Mouse (Mus musculus): Measurements from ENCODE around the gene Srsf3. TPM values are rescaled to one million over a fixed set of nuclear protein-coding genes. Genes with fewer than 3 reads are reported as not detected.

Gene Srsf3
- polyA plus RNA-seq, 1 experiment from 2014 or later: 356 TPM

GRCm38 (mm10) chr17:29074085-29074484, 41.7 kb downstream of the Srsf3 start:
- Histone ChIP-seq H3K27ac (ENCODE audit: low read depth, low read length) (no peak overlapping the region), H3K9me3 (ENCODE audit: control insufficient read depth, low read length) (no peaks in the 10 kb centered on the region), H3K4me3 (ENCODE audit: low read length) (no peak overlapping the region), H3K36me3 (ENCODE audit: control insufficient read depth, insufficient read depth, low read length) (no peaks in the 10 kb centered on the region), H3K4me2 (ENCODE audit: low read length) (no peak overlapping the region), H3K9ac (ENCODE audit: low read depth, low read length) (no peak overlapping the region), H3K4me1 (ENCODE audit: control insufficient read depth, insufficient read depth, low read depth, low read length) (peaks cover 3% of the 10 kb centered on the region), H3K27me3 (replicated peaks; ENCODE audit: control insufficient read depth, insufficient read depth, low read length) (no peaks in the 10 kb centered on the region)
- ATAC-seq: no peak
- WGBS: 89% methylated on average over 13 of the region's 13 CpGs

DNA sequence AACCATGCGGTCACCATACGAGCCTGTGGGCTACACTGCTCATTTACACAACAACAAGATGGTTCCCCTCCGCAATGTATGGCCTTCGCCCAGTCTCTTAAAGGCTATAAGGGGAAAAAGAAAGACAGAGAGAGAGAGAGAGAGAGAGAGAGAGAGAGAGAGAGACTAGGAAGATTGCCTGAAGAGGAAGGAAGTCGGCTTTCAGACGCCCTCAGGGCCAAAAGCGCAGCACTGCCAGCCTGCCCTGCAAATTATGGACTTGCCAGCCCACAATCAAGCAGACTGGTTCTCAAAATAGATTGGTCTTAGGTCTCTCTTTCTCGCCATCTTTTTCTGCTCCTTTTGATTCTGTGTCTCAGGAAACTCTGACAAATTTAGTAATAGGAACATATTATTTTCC, 43.8 kb downstream of the Srsf3 start:
- Histone ChIP-seq H3K36me3 (ENCODE audit: control insufficient read depth, insufficient read depth, low read length) (no peaks in the 10 kb centered on the region), H3K4me2 (ENCODE audit: low read length) (no peak overlapping the region), H3K27me3 (replicated peaks; ENCODE audit: control insufficient read depth, insufficient read depth, low read length) (no peaks in the 10 kb centered on the region), H3K9ac (ENCODE audit: low read depth, low read length) (no peak overlapping the region), H3K4me3 (ENCODE audit: low read length) (no peak overlapping the region), H3K4me1 (ENCODE audit: control insufficient read depth, insufficient read depth, low read depth, low read length) (peaks cover 5% of the 10 kb centered on the region), H3K27ac (ENCODE audit: low read depth, low read length) (no peak overlapping the region), H3K9me3 (ENCODE audit: control insufficient read depth, low read length) (no peaks in the 10 kb centered on the region)
- ATAC-seq: no peak
- WGBS: 87% methylated on average over 8 of the region's 8 CpGs

- H3K4me2 ChIP-seq (ENCODE audit: low read length): peak overlapping the region; percentile 53
- H3K4me1 ChIP-seq (ENCODE audit: control insufficient read depth, insufficient read depth, low read depth, low read length): peaks cover 13% of the 10 kb centered on the region
- WGBS: 20% methylated on average over 14 of the region's 14 CpGs
- H3K9ac ChIP-seq (ENCODE audit: low read depth, low read length): peak overlapping the region; percentile 31
- peak; percentile 64; the same call in 1 of the 2 replicates for ATAC-seq
- 0 out of 2 replicates have a peak, but pooled peaks cover 3% of the 10 kb centered on the region for H3K27me3 ChIP-seq (replicated peaks; ENCODE audit: control insufficient read depth, insufficient read depth, low read length)
- H3K36me3 ChIP-seq (ENCODE audit: control insufficient read depth, insufficient read depth, low read length): no peaks in the 10 kb centered on the region
- H3K9me3 ChIP-seq (ENCODE audit: control insufficient read depth, low read length): no peaks in the 10 kb centered on the region
- H3K27ac ChIP-seq (ENCODE audit: low read depth, low read length): no peak overlapping the region
- H3K4me3 ChIP-seq (ENCODE audit: low read length): peak overlapping the region; percentile 24
These were observed 45.5 kb downstream of the Srsf3 start for GRCm38 (mm10) chr17:29077786-29078509.

- WGBS: 6% methylated on average over 25 of the region's 25 CpGs
- ATAC-seq: peak; percentile 37; the same call in 1 of the 2 replicates
- Histone ChIP-seq H3K36me3 (ENCODE audit: control insufficient read depth, insufficient read depth, low read length) (no peaks in the 10 kb centered on the region), H3K4me1 (ENCODE audit: control insufficient read depth, insufficient read depth, low read depth, low read length) (peaks cover 13% of the 10 kb centered on the region), H3K27me3 (replicated peaks; ENCODE audit: control insufficient read depth, insufficient read depth, low read length) (0 out of 2 replicates have a peak, but pooled peaks cover 3% of the 10 kb centered on the region), H3K9me3 (ENCODE audit: control insufficient read depth, low read length) (no peaks in the 10 kb centered on the region), H3K27ac (ENCODE audit: low read depth, low read length) (0 out of 2 replicates have a peak overlapping the region, but pooled peaks have one; percentile 29), H3K4me3 (ENCODE audit: low read length) (peak overlapping the region; percentile 24), H3K4me2 (ENCODE audit: low read length) (peak overlapping the region; percentile 53), H3K9ac (ENCODE audit: low read depth, low read length) (peak overlapping the region; percentile 31; the same call in 1 of the 2 replicates)
These were observed 46.3 kb downstream of the Srsf3 start for GRCm38 (mm10) chr17:29078519-29079383.

GRCm38 (mm10) chr17:29080758-29081617, 48.6 kb downstream of the Srsf3 start:
- Histone ChIP-seq H3K27ac (ENCODE audit: low read depth, low read length) (no peak overlapping the region), H3K9ac (ENCODE audit: low read depth, low read length) (no peak overlapping the region), H3K9me3 (ENCODE audit: control insufficient read depth, low read length) (no peaks in the 10 kb centered on the region), H3K4me1 (ENCODE audit: control insufficient read depth, insufficient read depth, low read depth, low read length) (peaks cover 13% of the 10 kb centered on the region), H3K36me3 (ENCODE audit: control insufficient read depth, insufficient read depth, low read length) (no peaks in the 10 kb centered on the region), H3K4me2 (ENCODE audit: low read length) (peak overlapping the region; percentile 23), H3K4me3 (ENCODE audit: low read length) (no peak overlapping the region), H3K27me3 (replicated peaks; ENCODE audit: control insufficient read depth, insufficient read depth, low read length) (0 out of 2 replicates have a peak, but pooled peaks cover 3% of the 10 kb centered on the region)
- WGBS: 5% methylated on average over 23 of the region's 23 CpGs
- ATAC-seq: no peak

DNA sequence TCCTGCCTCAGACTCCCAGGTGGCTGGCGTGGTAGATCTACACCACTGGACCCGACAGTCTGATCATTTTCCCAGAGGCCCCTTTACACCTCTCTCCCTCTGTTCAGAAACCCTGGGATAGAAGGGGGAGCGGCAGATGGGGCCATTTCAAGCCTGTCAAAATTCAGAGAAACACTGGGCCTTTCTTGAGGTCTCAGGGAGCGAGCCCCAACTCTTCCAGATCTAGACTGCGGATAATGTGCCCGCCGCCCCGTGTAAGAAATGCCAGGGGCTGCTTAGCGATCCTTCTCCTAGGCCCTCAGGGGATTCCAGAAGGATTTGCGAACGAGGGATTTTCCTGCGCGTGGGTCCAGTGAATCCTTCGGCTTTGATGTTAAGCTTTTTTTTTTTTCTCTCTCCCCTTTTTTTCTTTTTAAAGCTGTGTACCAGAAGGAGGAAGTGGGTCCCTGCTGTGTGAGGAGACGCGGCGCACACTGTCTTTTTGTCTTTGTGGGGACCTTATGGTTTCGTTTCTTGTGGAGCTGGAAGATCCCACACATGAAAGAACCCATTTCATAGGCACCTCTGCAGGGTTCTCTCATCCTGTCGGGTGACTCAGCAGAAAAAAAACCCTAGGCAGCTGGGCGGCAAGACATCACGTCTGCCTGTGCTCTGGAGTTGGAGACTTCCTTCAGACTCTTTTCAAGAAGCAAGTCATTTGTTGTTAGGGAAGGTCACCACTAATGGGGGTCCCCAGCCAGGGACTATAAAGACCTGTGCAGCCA, 49.4 kb downstream of the Srsf3 start:
- 3% methylated on average over 21 of the region's 21 CpGs for WGBS
- ATAC-seq: no peak
- Histone ChIP-seq H3K27ac (ENCODE audit: low read depth, low read length) (no peak overlapping the region), H3K27me3 (replicated peaks; ENCODE audit: control insufficient read depth, insufficient read depth, low read length) (0 out of 2 replicates have a peak, but pooled peaks cover 3% of the 10 kb centered on the region), H3K36me3 (ENCODE audit: control insufficient read depth, insufficient read depth, low read length) (no peaks in the 10 kb centered on the region), H3K4me3 (ENCODE audit: low read length) (no peak overlapping the region), H3K9me3 (ENCODE audit: control insufficient read depth, low read length) (no peaks in the 10 kb centered on the region), H3K9ac (ENCODE audit: low read depth, low read length) (0 out of 2 replicates have a peak overlapping the region, but pooled peaks have one; percentile 13), H3K4me1 (ENCODE audit: control insufficient read depth, insufficient read depth, low read depth, low read length) (peaks cover 13% of the 10 kb centered on the region), H3K4me2 (ENCODE audit: low read length) (peak overlapping the region; percentile 23)

DNA sequence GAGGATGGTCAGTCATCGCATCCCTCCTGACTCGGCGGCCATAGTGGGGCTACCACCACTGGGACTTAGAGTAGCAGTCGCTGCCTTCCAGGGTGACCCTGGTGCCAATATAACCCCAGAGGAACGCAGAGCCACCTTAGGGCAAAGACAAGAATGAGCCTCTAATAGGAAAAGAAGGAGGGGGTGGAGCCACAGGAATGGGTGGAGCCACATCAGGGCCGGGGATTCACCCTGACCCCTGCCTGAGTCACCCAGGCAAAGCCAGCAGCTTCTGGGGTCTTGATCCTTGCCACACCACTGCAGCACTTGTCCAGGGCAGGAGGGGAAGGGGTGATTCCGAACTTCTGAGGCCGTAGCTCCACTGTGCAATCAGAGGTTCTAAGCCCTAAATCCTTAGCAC, 51.2 kb downstream of the Srsf3 start:
- H3K27ac ChIP-seq (ENCODE audit: low read depth, low read length): no peak overlapping the region
- peaks cover 10% of the 10 kb centered on the region for H3K4me1 ChIP-seq (ENCODE audit: control insufficient read depth, insufficient read depth, low read depth, low read length)
- H3K9me3 ChIP-seq (ENCODE audit: control insufficient read depth, low read length): no peaks in the 10 kb centered on the region
- H3K27me3 ChIP-seq (replicated peaks; ENCODE audit: control insufficient read depth, insufficient read depth, low read length): 0 out of 2 replicates have a peak, but pooled peaks cover 3% of the 10 kb centered on the region
- no peak overlapping the region for H3K4me3 ChIP-seq (ENCODE audit: low read length)
- H3K4me2 ChIP-seq (ENCODE audit: low read length): no peak overlapping the region
- no peak overlapping the region for H3K9ac ChIP-seq (ENCODE audit: low read depth, low read length)
- WGBS: 90% methylated on average over 8 of the region's 8 CpGs
- ATAC-seq: no peak
- no peaks in the 10 kb centered on the region for H3K36me3 ChIP-seq (ENCODE audit: control insufficient read depth, insufficient read depth, low read length)

DNA sequence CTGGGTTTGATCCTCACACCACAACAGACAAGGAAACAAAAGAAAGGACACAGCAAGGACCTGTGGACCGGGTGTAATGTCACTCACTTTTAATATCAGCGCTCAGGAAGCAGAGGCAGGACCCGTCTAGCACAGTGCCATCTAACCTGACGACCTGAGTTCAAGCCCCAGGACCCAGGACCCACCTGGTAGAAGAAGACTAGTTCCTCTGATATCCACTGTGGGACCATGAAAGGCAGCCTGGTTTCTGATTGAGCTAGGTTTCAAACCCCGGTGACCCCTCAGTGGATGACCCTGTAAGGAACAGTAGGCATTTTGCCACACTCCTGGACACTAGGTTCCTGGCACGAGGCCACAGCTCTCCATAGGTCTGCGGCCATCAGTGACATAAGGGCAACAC, 52.2 kb downstream of the Srsf3 start:
- Histone ChIP-seq H3K27ac (ENCODE audit: low read depth, low read length) (no peak overlapping the region), H3K27me3 (replicated peaks; ENCODE audit: control insufficient read depth, insufficient read depth, low read length) (0 out of 2 replicates have a peak, but pooled peaks cover 3% of the 10 kb centered on the region), H3K4me3 (ENCODE audit: low read length) (no peak overlapping the region), H3K9me3 (ENCODE audit: control insufficient read depth, low read length) (no peaks in the 10 kb centered on the region), H3K4me1 (ENCODE audit: control insufficient read depth, insufficient read depth, low read depth, low read length) (peaks cover 10% of the 10 kb centered on the region), H3K36me3 (ENCODE audit: control insufficient read depth, insufficient read depth, low read length) (no peaks in the 10 kb centered on the region), H3K9ac (ENCODE audit: low read depth, low read length) (no peak overlapping the region), H3K4me2 (ENCODE audit: low read length) (no peak overlapping the region)
- no peak for ATAC-seq
- WGBS: 91% methylated on average over 7 of the region's 7 CpGs

All from hindbrain, embryonic 16.5 days (tissue).